In the genomic region with DNA sequence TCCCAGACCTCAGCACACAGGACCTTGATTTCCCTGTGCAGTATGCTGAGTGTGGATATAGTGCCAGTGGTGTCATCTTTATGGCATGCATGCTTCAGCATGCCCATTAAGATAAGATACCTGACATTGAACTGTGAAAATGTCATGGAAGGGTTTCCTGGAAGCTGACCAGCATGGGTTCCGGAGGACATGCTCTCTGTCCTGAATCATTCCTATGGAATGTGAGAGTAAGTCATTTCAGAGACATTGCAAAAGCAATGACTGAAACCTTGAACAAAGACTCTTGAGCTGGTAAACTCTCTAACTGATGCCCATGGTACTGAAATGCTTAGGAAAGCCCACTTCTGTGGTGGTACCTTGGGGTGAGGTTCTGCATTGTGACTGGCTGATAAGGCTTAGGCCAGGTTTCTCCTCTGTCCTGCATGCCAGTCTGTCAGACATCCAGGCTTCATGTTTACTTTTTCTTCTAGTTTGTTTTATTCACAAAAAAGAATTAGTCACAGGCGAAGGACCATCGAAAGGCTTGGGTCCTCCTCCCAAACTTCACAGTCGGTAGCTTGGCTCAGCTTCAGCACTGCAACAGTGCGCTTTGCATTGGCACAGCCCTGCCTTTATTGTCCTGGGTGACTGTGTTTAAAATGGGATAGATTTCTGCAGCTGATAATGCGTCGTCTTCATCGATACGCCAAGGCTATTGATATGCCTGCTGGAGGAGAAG, we compare ENCODE assay signal across 12 mouse cellular contexts.
DNase-seq lines count a peak whose midpoint lies in the region; ATAC-seq and TF ChIP-seq lines count a peak whose summit lies in the region.
"Had no signal": no experiment of that assay in that cellular context is flagged by ENCODE, and none has a peak within 500 bp of the region (broad histone marks: within the 10 kb centered on the region; RNA-seq: fewer than 3 reads in every experiment).

No protein-coding gene starts in this region.

- ATAC-seq in lung, embryonic 16.5 days (ENCODE audit: low read depth) = peak; percentile 26; the same call in 1 of the 2 replicates
- no peak for ATAC-seq in midbrain, postnatal 0 days (ENCODE audit: low FRiP score)
- ATAC-seq in erythroblast, adult 5-6 weeks (replicated peaks; ENCODE audit: low FRiP score, poor library complexity, severe bottlenecking) = no peak

- 47% methylated on average over 9 of the region's 9 CpGs for WGBS in lung, embryonic 16.5 days
- 31% methylated on average over 9 of the region's 9 CpGs for WGBS in lung, adult 2 months
- 35% methylated on average over 9 of the region's 9 CpGs for WGBS in midbrain, postnatal 0 days

- TF ChIP-seq CTCF in lung, adult 2 months (IDR thresholded peaks at IDR 0.05; ENCODE audit: insufficient read depth, low read length) = no peak
- TF ChIP-seq CTCF in embryonic fibroblast, embryonic 13.5 days (IDR thresholded peaks at IDR 0.05; ENCODE audit: borderline replicate concordance, insufficient read depth, low read length) = no peak
- no peak for TF ChIP-seq CTCF in midbrain, postnatal 0 days (IDR thresholded peaks at IDR 0.05)

- H3K4me2 ChIP-seq in lung, embryonic 16.5 days (ENCODE audit: low read depth, low read length) = no peak overlapping the region
- no peak overlapping the region for H3K4me2 ChIP-seq in midbrain, postnatal 0 days (ENCODE audit: low read depth, low read length, poor library complexity, severe bottlenecking)
- H3K4me2 ChIP-seq: embryonic facial prominence, embryonic 13.5 days; liver, embryonic 13.5 days had no signal

- no peaks in the 10 kb centered on the region for H3K27me3 ChIP-seq in lung, embryonic 16.5 days (ENCODE audit: control insufficient read depth, insufficient read depth, low read depth, low read length)
- no peaks in the 10 kb centered on the region for H3K27me3 ChIP-seq in midbrain, postnatal 0 days (ENCODE audit: insufficient read depth, low read length)
- H3K27me3 ChIP-seq: embryonic facial prominence, embryonic 13.5 days; liver, embryonic 13.5 days had no signal

- no peaks in the 10 kb centered on the region for H3K9me3 ChIP-seq in lung, embryonic 16.5 days (ENCODE audit: control insufficient read depth, low read length)
- no peaks in the 10 kb centered on the region for H3K9me3 ChIP-seq in midbrain, postnatal 0 days (ENCODE audit: low read length)
- H3K9me3 ChIP-seq: embryonic facial prominence, embryonic 13.5 days; liver, embryonic 13.5 days had no signal

- no peaks in the 10 kb centered on the region for H3K36me3 ChIP-seq in lung, embryonic 16.5 days (ENCODE audit: control insufficient read depth, insufficient read depth, low read length)
- no peaks in the 10 kb centered on the region for H3K36me3 ChIP-seq in midbrain, postnatal 0 days (ENCODE audit: insufficient read depth, low read length)
- H3K36me3 ChIP-seq: liver, embryonic 13.5 days had no signal

- no peak for TF ChIP-seq POLR2A in lung, adult 2 months (IDR thresholded peaks at IDR 0.05; ENCODE audit: borderline replicate concordance, extremely low read depth, low read depth, low read length)
- TF ChIP-seq POLR2A in embryonic fibroblast, embryonic 13.5 days (IDR thresholded peaks at IDR 0.05; ENCODE audit: low read depth, low read length) = no peak

- H3K9ac ChIP-seq in lung, embryonic 16.5 days (ENCODE audit: low read length) = no peak overlapping the region
- no peak overlapping the region for H3K9ac ChIP-seq in midbrain, postnatal 0 days (replicated peaks; ENCODE audit: low read length, poor library complexity, severe bottlenecking)
- H3K9ac ChIP-seq: embryonic facial prominence, embryonic 13.5 days; liver, embryonic 13.5 days had no signal

- no peak overlapping the region for H3K4me3 ChIP-seq in lung, embryonic 16.5 days (ENCODE audit: low read length)
- no peak overlapping the region for H3K4me3 ChIP-seq in lung, adult 2 months (replicated peaks; ENCODE audit: extremely low read depth, low read depth, low read length)
- H3K4me3 ChIP-seq in embryonic fibroblast, embryonic 13.5 days (ENCODE audit: insufficient read depth, low read length) = no peak overlapping the region
- H3K4me3 ChIP-seq in midbrain, postnatal 0 days (ENCODE audit: low read depth, low read length) = no peak overlapping the region
- H3K4me3 ChIP-seq: embryonic facial prominence, embryonic 13.5 days; liver, embryonic 13.5 days had no signal

- H3K27ac ChIP-seq in lung, embryonic 16.5 days (ENCODE audit: low read length) = no peak overlapping the region
- peak overlapping the region; percentile 67; the same call in 1 of the 2 replicates for H3K27ac ChIP-seq in embryonic fibroblast, embryonic 13.5 days (ENCODE audit: insufficient read depth, low read length)
- H3K27ac ChIP-seq in midbrain, postnatal 0 days (ENCODE audit: low read depth, low read length) = peak overlapping the region; percentile 21; the same call in 1 of the 2 replicates
- H3K27ac ChIP-seq: embryonic facial prominence, embryonic 13.5 days; liver, embryonic 13.5 days had no signal

- H3K4me1 ChIP-seq in lung, embryonic 16.5 days (replicated peaks; ENCODE audit: control insufficient read depth, insufficient read depth, low read length) = peaks cover 10% of the 10 kb centered on the region
- peaks cover 13% of the 10 kb centered on the region for H3K4me1 ChIP-seq in lung, adult 2 months (ENCODE audit: control insufficient read depth, insufficient read depth, low read length)
- peaks cover 21% of the 10 kb centered on the region for H3K4me1 ChIP-seq in embryonic fibroblast, embryonic 13.5 days (ENCODE audit: control insufficient read depth, insufficient read depth, low read length)
- H3K4me1 ChIP-seq in midbrain, postnatal 0 days (ENCODE audit: insufficient read depth, low read length) = peaks cover 21% of the 10 kb centered on the region; the same call in 1 of the 2 replicates

- DNase-seq in lung, adult 2 months = no peak
- DNase-seq in adrenal gland, adult 2 months = peak; percentile 84
- no peak for DNase-seq in midbrain, postnatal 0 days (ENCODE audit: low spot score)
- DNase-seq in urinary bladder, postnatal 4 days (ENCODE audit: low spot score in 2 of 2) = no peak
- DNase-seq: cerebellum, postnatal 25 days; kidney, adult 8-10 months; liver, embryonic 13.5 days; thymus, postnatal 36 days had no signal
